Mouse (Mus musculus) bone marrow macrophage, adult 2 months (primary cell): Measurements from ENCODE around the gene Gpcpd1.

Source experiments
- CTCF ChIP-seq: IDR thresholded peaks from 2 replicates; pipeline ENCODE4 v1.5.1; 2012; ENCODE audit warnings: low read depth, mild to moderate bottlenecking, low read length, moderate library complexity
- POLR2A ChIP-seq: IDR thresholded peaks from 2 replicates; pipeline ENCODE4 v1.6.1; 2012; ENCODE audit warnings: mild to moderate bottlenecking, low read depth, low read length, borderline replicate concordance

DNA sequence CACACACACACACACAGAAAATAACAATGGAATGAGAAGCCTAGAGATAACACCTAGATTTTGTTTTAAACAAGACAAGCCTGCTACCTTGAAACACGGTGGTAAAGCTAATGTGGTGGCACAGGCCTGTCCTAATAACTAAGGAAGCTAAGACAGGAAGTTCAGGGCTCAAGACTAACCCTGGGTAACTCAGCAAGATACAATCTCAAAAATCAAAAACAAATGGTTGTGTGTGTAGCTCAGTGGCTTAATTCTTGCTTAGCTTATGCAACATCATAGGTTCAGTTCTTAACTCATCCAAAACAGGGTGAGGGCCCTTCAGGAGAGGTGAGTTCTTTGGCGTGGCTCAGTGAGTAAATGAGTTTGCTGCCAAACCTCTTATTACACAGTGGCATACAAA is 20.1 kb downstream of the Gpcpd1 start:
- TF ChIP-seq CTCF (no peak), POLR2A (no peak)
